Mouse (Mus musculus): ENCODE data around the gene Pparg. TPM values are rescaled to one million over a fixed set of nuclear protein-coding genes. Genes with fewer than 3 reads are reported as not detected.

The Pparg gene
- polyA plus RNA-seq, 1 experiment from 2014 or later: 0.70 TPM

DNA sequence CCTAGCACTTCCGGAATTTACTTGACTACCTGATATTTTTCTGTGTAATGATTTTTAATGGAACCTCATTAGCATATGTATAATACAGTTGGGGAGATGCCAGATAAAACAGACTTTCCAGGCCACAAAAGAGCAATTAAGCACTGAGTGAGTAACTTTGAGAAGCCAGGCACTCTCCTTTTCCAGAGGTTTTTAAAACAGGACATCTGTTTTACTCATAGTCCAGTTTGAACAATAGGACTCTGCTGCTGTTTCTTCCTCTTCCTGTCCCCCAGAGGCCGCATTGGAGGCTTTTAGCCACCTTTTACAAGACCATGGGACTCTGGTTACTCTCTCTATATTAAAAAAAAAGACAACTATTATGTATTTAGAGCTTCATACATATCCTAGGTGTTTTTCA is 72.0 kb downstream of the Pparg start:
- no peak overlapping the region for H3K9ac ChIP-seq
- 67% methylated on average over 2 of the region's 2 CpGs for WGBS
- no peak overlapping the region for H3K4me2 ChIP-seq (replicated peaks)
- H3K27ac ChIP-seq: no peak overlapping the region
- no peaks in the 10 kb centered on the region for H3K36me3 ChIP-seq
- H3K27me3 ChIP-seq: no peaks in the 10 kb centered on the region
- no peak overlapping the region for H3K4me3 ChIP-seq
- peaks cover 4% of the 10 kb centered on the region; the same call in 1 of the 2 replicates for H3K4me1 ChIP-seq
- ATAC-seq (ENCODE audit: low FRiP score, low read depth): no peak
- H3K9me3 ChIP-seq: no peaks in the 10 kb centered on the region

DNA sequence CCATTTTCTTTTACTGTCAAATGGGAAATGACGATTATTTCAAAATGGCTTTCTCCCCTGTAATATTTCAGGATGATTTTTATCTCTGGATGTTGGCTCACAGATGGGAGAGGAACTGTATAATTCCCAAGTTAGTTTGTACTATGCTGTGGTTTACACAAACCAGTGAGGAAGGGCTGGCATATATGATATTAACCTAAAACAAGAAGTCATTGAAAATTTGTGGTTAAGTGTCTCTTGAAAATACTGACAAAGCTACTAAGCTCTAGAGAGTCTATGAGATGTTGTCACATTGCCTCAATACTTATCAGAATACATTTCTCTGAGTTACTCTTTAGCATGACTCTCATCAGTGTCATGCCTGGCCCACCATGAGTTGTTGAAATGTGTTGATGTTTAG is 73.3 kb downstream of the Pparg start:
- no peak overlapping the region for H3K9ac ChIP-seq
- no peaks in the 10 kb centered on the region for H3K27me3 ChIP-seq
- peaks cover 4% of the 10 kb centered on the region; the same call in 1 of the 2 replicates for H3K4me1 ChIP-seq
- H3K36me3 ChIP-seq: no peaks in the 10 kb centered on the region
- H3K4me2 ChIP-seq (replicated peaks): no peak overlapping the region
- H3K9me3 ChIP-seq: no peaks in the 10 kb centered on the region
- H3K27ac ChIP-seq: no peak overlapping the region
- no peak for ATAC-seq (ENCODE audit: low FRiP score, low read depth)
- no peak overlapping the region for H3K4me3 ChIP-seq
- 90% methylated on average over 1 of the region's 1 CpGs for WGBS

DNA sequence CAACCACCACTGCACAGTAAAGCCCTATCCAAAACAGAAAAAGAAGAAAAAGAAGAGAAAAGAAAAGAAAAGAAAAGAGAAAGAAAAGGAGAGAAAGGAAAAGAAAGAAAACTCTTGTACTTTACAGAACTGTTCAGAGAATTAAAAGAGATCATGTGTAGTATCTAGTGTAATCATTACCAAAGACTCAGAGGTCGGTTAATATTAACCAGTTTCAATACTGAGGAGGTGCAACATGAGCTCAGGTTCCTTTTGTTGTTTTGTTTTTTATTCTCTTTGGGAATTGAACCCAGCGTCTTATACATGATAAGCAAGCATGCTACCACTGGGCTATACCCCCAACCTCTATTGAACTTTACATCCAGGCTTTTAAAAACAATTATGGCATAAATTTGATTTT is 74.1 kb downstream of the Pparg start:
- peaks cover 4% of the 10 kb centered on the region; the same call in 1 of the 2 replicates for H3K4me1 ChIP-seq
- H3K4me3 ChIP-seq: no peak overlapping the region
- no peaks in the 10 kb centered on the region for H3K9me3 ChIP-seq
- H3K4me2 ChIP-seq (replicated peaks): no peak overlapping the region
- WGBS: 79% methylated on average over 2 of the region's 2 CpGs
- no peak overlapping the region for H3K9ac ChIP-seq
- no peak overlapping the region for H3K27ac ChIP-seq
- ATAC-seq (ENCODE audit: low FRiP score, low read depth): no peak
- H3K36me3 ChIP-seq: no peaks in the 10 kb centered on the region
- no peaks in the 10 kb centered on the region for H3K27me3 ChIP-seq

DNA sequence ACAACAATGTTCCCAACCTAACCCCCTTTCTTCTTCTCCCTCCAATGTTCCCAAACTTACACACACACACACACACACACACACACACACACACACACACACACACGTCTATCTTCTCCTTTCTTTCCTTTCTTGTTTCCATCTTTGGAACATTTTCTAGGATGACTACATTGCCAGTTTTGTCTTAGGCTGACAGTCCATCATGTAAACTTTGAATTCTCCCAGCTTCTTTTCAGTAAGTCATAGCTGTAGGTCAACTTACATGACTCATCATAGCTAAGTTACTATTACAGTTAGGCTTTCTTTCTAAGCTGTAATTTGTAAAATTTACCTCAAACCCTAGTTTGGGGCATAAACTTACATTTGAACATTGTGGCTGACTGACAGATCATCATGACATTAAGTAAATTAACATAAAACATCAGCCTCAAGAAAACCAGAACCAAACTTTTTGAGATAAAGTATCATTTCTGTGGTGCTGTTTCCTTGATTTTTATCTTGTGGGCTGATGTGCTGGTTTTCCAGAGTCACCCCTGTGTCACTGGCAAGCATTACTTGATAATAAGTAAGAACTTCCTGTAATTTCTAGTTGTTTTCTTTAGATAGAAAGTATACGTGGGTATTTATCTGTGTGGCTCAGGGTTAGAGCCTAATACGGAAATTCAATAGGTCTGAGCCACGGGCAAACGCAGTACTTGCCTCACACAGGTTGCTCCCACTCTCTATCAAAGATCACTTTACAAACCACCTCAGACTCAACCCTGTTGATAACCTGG is 79.7 kb downstream of the Pparg start:
- no peak overlapping the region for H3K4me2 ChIP-seq (replicated peaks)
- no peaks in the 10 kb centered on the region for H3K36me3 ChIP-seq
- H3K27me3 ChIP-seq: no peaks in the 10 kb centered on the region
- no peak overlapping the region for H3K4me3 ChIP-seq
- H3K9me3 ChIP-seq: no peaks in the 10 kb centered on the region
- ATAC-seq (ENCODE audit: low FRiP score, low read depth): no peak
- H3K27ac ChIP-seq: no peak overlapping the region
- 81% methylated on average over 5 of the region's 5 CpGs for WGBS
- no peak overlapping the region for H3K9ac ChIP-seq
- no peaks in the 10 kb centered on the region for H3K4me1 ChIP-seq

DNA sequence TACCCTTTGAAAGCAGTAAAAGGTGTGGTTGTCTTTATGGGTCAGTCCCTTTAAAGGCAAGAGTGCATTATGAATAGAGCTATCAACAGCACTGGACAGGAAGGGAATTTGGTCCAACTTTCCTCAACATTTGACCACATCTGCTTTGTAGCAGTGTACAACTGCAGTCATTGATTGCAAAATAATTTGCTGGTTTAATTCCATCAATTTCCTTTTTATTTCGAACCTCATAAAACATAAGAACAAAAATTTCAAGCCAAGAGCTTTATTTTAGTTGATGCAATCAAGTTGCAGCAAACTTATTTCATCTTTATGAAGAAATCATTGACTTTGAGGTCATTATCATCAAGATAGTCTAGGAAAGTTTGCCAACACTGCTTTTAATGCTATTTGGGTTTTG is 91.8 kb downstream of the Pparg start:
- WGBS: 80% methylated on average over 1 of the region's 1 CpGs
- ATAC-seq (ENCODE audit: low FRiP score, low read depth): no peak
- Histone ChIP-seq H3K4me2 (replicated peaks) (no peak overlapping the region), H3K9ac (no peak overlapping the region), H3K36me3 (no peaks in the 10 kb centered on the region), H3K4me3 (no peak overlapping the region), H3K9me3 (no peaks in the 10 kb centered on the region), H3K27me3 (no peaks in the 10 kb centered on the region), H3K4me1 (no peaks in the 10 kb centered on the region), H3K27ac (no peak overlapping the region)

DNA sequence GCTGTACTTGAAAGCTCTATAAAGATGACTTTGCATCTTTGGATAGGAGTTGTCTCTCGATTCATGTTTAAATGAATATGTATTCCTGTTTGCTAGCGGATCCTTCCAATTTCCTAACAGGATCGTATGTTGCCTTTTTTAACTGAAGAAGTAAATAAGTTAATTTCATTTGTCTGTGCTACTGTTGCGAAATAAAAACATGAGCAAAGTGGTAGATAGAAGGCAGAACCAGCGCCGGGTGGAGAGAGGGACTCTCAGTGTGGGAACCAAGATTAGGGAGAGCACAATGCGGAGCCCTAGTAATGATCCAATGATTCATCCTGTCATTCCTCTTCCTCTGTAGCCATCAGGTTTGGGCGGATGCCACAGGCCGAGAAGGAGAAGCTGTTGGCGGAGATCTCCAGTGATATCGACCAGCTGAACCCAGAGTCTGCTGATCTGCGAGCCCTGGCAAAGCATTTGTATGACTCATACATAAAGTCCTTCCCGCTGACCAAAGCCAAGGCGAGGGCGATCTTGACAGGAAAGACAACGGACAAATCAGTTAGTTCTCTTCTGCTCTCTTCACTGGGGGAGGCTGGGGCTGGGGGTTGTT is 102.1 kb downstream of the Pparg start:
- 82% methylated on average over 16 of the region's 16 CpGs for WGBS

DNA sequence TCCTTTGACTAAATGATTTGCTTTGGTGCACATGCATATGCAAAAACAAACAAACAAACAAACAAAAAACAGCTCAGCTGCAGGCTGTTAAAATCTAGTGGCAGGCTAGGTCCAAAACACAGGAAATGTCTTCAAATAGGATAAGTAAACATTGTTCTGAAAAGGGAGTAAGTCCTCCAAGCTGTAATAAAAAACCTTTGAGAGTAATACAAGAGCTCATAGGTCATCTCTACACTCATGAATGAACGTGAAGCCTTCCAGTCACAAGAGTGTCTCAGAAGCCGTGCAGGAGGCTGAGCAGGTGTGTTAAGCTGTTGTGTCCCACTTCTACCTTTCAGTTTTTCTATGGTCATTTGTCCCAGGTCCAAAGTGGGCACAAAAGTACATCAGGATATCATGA is 102.6 kb downstream of the Pparg start:
- Histone ChIP-seq H3K36me3 (no peaks in the 10 kb centered on the region), H3K27me3 (no peaks in the 10 kb centered on the region), H3K9ac (no peak overlapping the region), H3K27ac (no peak overlapping the region), H3K4me3 (no peak overlapping the region), H3K4me2 (replicated peaks) (no peak overlapping the region), H3K4me1 (no peaks in the 10 kb centered on the region), H3K9me3 (no peaks in the 10 kb centered on the region)
- ATAC-seq (ENCODE audit: low FRiP score, low read depth): no peak
- 74% methylated on average over 2 of the region's 2 CpGs for WGBS

More for the DNA sequence above, 102.1 kb downstream of the Pparg start:
- Histone ChIP-seq H3K9me3 (no peaks in the 10 kb centered on the region), H3K4me3 (no peak overlapping the region), H3K4me2 (replicated peaks) (no peak overlapping the region), H3K27ac (no peak overlapping the region), H3K4me1 (no peaks in the 10 kb centered on the region), H3K27me3 (no peaks in the 10 kb centered on the region), H3K9ac (no peak overlapping the region), H3K36me3 (no peaks in the 10 kb centered on the region)
- ATAC-seq (ENCODE audit: low FRiP score, low read depth): no peak

DNA sequence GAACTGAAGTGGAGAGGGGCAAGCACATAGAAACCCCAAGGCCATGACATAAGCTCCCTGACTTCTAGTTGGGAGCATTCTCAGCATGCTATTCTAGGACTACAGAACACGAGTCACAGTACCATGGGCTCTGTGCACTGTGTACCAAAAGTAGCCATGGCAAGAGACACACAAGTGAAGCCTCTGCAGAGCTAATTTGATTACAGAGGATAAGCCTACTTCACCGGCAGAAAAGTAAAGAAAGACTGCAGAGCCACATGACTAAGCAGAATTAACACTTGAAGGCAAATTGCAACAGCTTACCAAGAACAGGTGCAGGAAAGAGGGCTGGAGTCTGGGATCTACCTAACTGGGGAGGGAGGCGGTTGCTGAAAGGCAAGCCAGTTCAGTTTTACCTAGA is 103.9 kb downstream of the Pparg start:
- WGBS: 54% methylated on average over 3 of the region's 3 CpGs
- H3K4me1 ChIP-seq: no peaks in the 10 kb centered on the region
- no peak overlapping the region for H3K27ac ChIP-seq
- H3K9me3 ChIP-seq: no peaks in the 10 kb centered on the region
- no peaks in the 10 kb centered on the region for H3K27me3 ChIP-seq
- no peak for ATAC-seq (ENCODE audit: low FRiP score, low read depth)
- H3K36me3 ChIP-seq: no peaks in the 10 kb centered on the region
- no peak overlapping the region for H3K4me2 ChIP-seq (replicated peaks)
- H3K4me3 ChIP-seq: no peak overlapping the region
- no peak overlapping the region for H3K9ac ChIP-seq

DNA sequence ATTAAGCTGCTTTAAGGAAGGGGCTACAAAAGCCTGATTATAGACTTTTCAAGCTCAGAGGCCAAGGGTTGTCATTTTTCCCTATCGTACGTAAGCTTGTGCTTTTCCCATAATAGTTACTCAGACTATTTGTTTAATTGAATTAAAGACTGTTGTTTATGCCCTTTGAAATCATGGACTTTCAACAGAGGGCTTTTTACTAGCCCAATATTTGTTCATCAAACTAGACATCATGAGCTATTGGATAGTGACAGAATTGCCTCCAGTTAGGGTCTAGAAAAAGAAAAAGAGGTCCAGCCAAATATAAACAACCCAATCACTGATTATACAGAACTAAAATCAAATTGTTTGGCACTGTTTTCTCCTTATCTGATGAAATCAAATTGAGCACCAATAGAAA is 104.7 kb downstream of the Pparg start:
- no peaks in the 10 kb centered on the region for H3K4me1 ChIP-seq
- H3K27me3 ChIP-seq: no peaks in the 10 kb centered on the region
- H3K27ac ChIP-seq: no peak overlapping the region
- H3K4me3 ChIP-seq: no peak overlapping the region
- H3K36me3 ChIP-seq: no peaks in the 10 kb centered on the region
- no peak overlapping the region for H3K9ac ChIP-seq
- WGBS: 90% methylated on average over 2 of the region's 2 CpGs
- no peak for ATAC-seq (ENCODE audit: low FRiP score, low read depth)
- H3K4me2 ChIP-seq (replicated peaks): no peak overlapping the region
- H3K9me3 ChIP-seq: no peaks in the 10 kb centered on the region

DNA sequence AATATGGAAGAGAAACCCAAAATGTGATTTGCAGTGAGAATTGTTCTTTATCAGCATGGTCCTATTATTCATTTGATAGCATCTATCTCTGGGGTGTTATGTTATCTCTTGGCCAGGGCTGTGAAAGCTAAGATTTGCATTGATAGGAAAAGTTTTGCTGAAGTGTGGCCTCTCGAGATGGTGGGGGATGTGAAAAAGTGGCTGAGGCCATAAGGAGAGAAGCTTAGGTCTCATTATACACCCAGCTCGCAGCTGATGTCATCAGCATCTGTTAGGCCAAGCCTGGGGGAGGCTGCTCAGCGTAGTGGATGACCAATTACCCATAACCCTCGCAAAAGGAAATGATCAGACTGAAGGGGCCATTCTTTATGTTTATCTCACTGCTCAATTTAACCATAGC is 105.1 kb downstream of the Pparg start:
- no peaks in the 10 kb centered on the region for H3K36me3 ChIP-seq
- no peak overlapping the region for H3K4me2 ChIP-seq (replicated peaks)
- no peak overlapping the region for H3K4me3 ChIP-seq
- WGBS: 32% methylated on average over 4 of the region's 4 CpGs
- no peak overlapping the region for H3K27ac ChIP-seq
- H3K9me3 ChIP-seq: no peaks in the 10 kb centered on the region
- no peaks in the 10 kb centered on the region for H3K4me1 ChIP-seq
- H3K27me3 ChIP-seq: no peaks in the 10 kb centered on the region
- no peak overlapping the region for H3K9ac ChIP-seq
- no peak for ATAC-seq (ENCODE audit: low FRiP score, low read depth)

DNA sequence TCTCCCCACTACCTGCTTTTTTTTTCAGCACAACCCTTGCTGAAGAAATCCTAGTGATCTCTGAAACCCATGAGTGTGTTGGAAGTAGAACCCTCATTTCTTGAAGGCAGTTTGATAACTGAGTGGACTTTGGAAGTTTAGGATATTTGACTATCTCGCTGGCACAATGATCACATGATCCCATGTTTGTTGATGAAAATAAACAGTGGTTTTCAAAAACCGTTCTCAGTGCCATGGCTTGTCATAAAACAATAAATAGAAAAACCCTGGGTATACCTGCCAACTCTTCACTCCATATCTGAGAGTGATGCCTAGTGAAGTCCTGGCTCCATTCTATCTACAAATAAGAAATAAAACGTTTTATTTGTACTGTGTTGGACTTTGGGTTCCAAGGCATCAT is 105.8 kb downstream of the Pparg start:
- Histone ChIP-seq H3K27ac (no peak overlapping the region), H3K4me3 (no peak overlapping the region), H3K4me1 (no peaks in the 10 kb centered on the region), H3K36me3 (no peaks in the 10 kb centered on the region), H3K27me3 (no peaks in the 10 kb centered on the region), H3K9ac (no peak overlapping the region), H3K4me2 (replicated peaks) (no peak overlapping the region), H3K9me3 (no peaks in the 10 kb centered on the region)
- no peak for ATAC-seq (ENCODE audit: low FRiP score, low read depth)
- WGBS: 58% methylated on average over 3 of the region's 3 CpGs

DNA sequence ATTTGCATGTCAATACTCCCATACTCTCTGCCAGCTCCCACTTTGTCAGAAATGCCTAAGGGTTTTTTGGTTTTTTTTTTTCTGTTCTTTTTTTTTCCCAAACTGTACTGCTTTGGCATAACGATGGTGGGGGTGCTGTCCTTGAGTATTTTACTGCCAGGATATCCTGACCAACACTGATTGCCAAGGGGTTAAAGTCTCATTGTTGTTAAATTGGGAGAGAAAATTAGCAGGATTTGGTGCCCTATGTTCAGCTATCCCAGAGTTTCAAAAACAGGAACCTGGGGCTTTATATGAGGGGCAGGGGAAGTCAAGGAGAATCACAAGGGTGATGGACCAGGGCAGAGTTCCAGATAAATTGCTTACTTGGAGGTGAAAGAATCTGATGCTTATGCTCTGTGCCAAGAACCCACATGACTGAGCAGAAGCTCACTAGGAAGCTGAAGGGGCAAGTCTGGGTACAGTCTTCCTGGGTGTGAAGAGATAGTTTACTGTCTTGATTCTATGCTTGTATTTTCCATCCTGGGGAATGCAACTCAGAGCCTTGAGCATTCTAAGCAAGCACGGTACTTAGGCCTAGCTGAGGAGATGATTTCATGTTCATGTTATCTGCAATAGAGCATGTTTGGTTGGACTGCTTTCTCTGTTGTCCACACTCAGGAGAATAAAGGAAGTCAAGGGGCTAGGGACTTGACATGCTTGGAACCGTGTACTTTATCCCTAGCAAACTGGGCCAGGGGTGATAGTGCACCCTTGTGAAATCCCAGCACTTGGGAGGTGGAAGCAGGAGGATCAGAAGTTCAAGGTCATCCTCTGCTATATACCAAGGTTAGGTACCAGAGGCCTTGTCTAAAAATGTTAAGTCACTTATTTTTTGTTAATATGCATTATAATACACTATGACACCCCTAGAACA is 109.2 kb downstream of the Pparg start:
- H3K9ac ChIP-seq: no peak overlapping the region
- H3K36me3 ChIP-seq: no peaks in the 10 kb centered on the region
- H3K9me3 ChIP-seq: no peaks in the 10 kb centered on the region
- no peak overlapping the region for H3K27ac ChIP-seq
- no peak overlapping the region for H3K4me2 ChIP-seq (replicated peaks)
- no peaks in the 10 kb centered on the region for H3K27me3 ChIP-seq
- no peak overlapping the region for H3K4me3 ChIP-seq
- 66% methylated on average over 3 of the region's 3 CpGs for WGBS
- ATAC-seq (ENCODE audit: low FRiP score, low read depth): no peak
- no peaks in the 10 kb centered on the region for H3K4me1 ChIP-seq

Measured in limb, embryonic 13.5 days (tissue).